Mouse (Mus musculus) myocyte (in vitro differentiated cells): ENCODE data around the gene Apold1.

Experiments used
- E2F4 ChIP-seq: IDR thresholded peaks from one replicate; pipeline ENCODE4 v1.6.1; 2011; ENCODE audit warnings: mild to moderate bottlenecking, control low read depth, moderate library complexity; ENCODE audit not compliant: insufficient read depth
- MAX ChIP-seq: IDR thresholded peaks from one replicate; pipeline ENCODE4 v1.6.1; 2011; ENCODE audit warnings: low read depth, mild to moderate bottlenecking, control low read depth
- MYOD1 ChIP-seq, 3 experiments: IDR thresholded peaks; one replicate each; pipeline ENCODE4 v1.6.1; 2011; ENCODE audit warnings: control low read depth in 2 of 3, low read depth in 2 of 3, mild to moderate bottlenecking in 2 of 3, moderate library complexity in 1 of 3; ENCODE audit not compliant: insufficient read length in 2 of 3, control insufficient read depth in 1 of 3
- POLR2A ChIP-seq: IDR thresholded peaks from one replicate; pipeline ENCODE4 v1.6.1; 2011; ENCODE audit warnings: low read depth, mild to moderate bottlenecking, control low read depth, moderate library complexity; ENCODE audit not compliant: insufficient read length
- TCF12 ChIP-seq: IDR thresholded peaks from one replicate; pipeline ENCODE4 v1.6.1; 2011; ENCODE audit warnings: mild to moderate bottlenecking, control low read depth; ENCODE audit not compliant: poor library complexity, insufficient read depth, severe bottlenecking

DNA sequence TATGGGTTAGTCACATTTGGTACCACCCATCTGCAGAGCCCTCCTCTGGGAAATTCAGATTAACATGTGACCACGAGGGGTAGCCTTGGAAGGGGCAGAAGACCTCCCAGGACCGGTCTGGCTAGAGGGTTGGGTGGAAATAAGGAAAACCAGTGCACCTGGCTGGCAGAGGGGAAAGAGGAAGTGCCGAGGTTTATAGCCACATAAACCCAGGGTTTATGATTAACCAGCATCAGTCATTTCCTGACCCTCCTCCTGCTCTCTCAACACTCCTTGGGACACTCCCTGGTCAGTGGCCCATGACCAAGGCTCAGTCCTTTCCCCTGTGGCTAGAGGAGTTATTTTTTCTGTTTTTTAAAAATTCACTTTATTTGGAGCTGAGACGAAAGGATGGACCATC, 47.7 kb downstream of the Apold1 start:
- TF ChIP-seq POLR2A (no peak), TCF12 (no peak), E2F4 (no peak), MAX (no peak), MYOD1 (IDR thresholded peaks at IDR 0.05; ENCODE audit: control insufficient read depth in 1 of 3, insufficient read length in 2 of 3, low read depth in 2 of 3) (no peak)
